Mouse (Mus musculus) MEL (cell line): ENCODE measurements at regions not wholly inside any gene's neighbourhood (a gene's known extent, or its start where the extent isn't known, plus 50 kb on each side); places are given as distances from the start of the nearest gene placed in this dataset.

Experiments used
- BHLHE40 ChIP-seq: IDR thresholded peaks from 2 replicates; pipeline ENCODE4 v1.6.1; 2012; ENCODE audit warnings: low read depth, mild to moderate bottlenecking, inconsistent platforms, low read length, improper control_type of control experiment, borderline replicate concordance
- CHD2 ChIP-seq: IDR thresholded peaks from 2 replicates; pipeline ENCODE4 v1.6.1; 2011; ENCODE audit warnings: low read length, improper control_type of control experiment
- CTCF ChIP-seq, 3 experiments: IDR thresholded peaks in 2 of 3; conservative IDR thresholded peaks in 1 of 3; 2 replicates each; pipeline ENCODE4 v1.5.1; 2011 to 2012; ENCODE audit warnings: low read length in 3 of 3, low read depth in 2 of 3, mild to moderate bottlenecking in 2 of 3, improper control_type of control experiment in 1 of 3, inconsistent platforms in 1 of 3, mixed read lengths in 1 of 3, moderate library complexity in 1 of 3; ENCODE audit not compliant: control insufficient read depth in 1 of 3, insufficient read depth in 1 of 3, poor library complexity in 1 of 3, severe bottlenecking in 1 of 3
- MXI1 ChIP-seq: IDR thresholded peaks from 2 replicates; pipeline ENCODE4 v1.6.1; 2011; ENCODE audit warnings: mild to moderate bottlenecking, low read depth, low read length, improper control_type of control experiment
- POLR2A ChIP-seq, 2 experiments: IDR thresholded peaks; 2 replicates each; pipeline ENCODE4 v1.6.1; 2011 to 2012; ENCODE audit warnings: low read length in 2 of 2, mild to moderate bottlenecking in 2 of 2, control low read depth in 1 of 2, improper control_type of control experiment in 1 of 2, low read depth in 1 of 2, moderate library complexity in 1 of 2; ENCODE audit not compliant: control insufficient read depth in 1 of 2, insufficient read depth in 1 of 2, poor library complexity in 1 of 2
- POLR2AphosphoS2 ChIP-seq: IDR thresholded peaks from 2 replicates; pipeline ENCODE4 v1.6.1; 2011; ENCODE audit warnings: low read length, improper control_type of control experiment
- RAD21 ChIP-seq: IDR thresholded peaks from 2 replicates; pipeline ENCODE4 v1.6.1; 2011; ENCODE audit warnings: mild to moderate bottlenecking, low read depth, low read length, improper control_type of control experiment
- SIN3A ChIP-seq: IDR thresholded peaks from 2 replicates; pipeline ENCODE4 v1.6.1; 2012; ENCODE audit warnings: low read length, improper control_type of control experiment, inconsistent platforms
- USF1 ChIP-seq: IDR thresholded peaks from 2 replicates; pipeline ENCODE4 v1.6.1; 2014; ENCODE audit warnings: low read depth, mild to moderate bottlenecking, inconsistent platforms, low read length, improper control_type of control experiment, moderate library complexity
- ZNF384 ChIP-seq: IDR thresholded peaks from 2 replicates; pipeline ENCODE4 v1.6.1; 2012; ENCODE audit warnings: low read depth, mild to moderate bottlenecking, inconsistent platforms, low read length, improper control_type of control experiment

- TF ChIP-seq ZNF384: no peak
- TF ChIP-seq MXI1: no peak
- no peak for TF ChIP-seq POLR2AphosphoS2
- no peak for TF ChIP-seq RAD21
- no peak for TF ChIP-seq CTCF (IDR thresholded peaks at IDR 0.05 in 2 of 3, conservative IDR thresholded peaks at IDR 0.05 in 1 of 3; ENCODE audit: control insufficient read depth in 1 of 3, insufficient read depth in 1 of 3, low read depth in 2 of 3, low read length in 3 of 3, poor library complexity in 1 of 3, severe bottlenecking in 1 of 3)
- TF ChIP-seq USF1: no peak
- no peak for TF ChIP-seq POLR2A (IDR thresholded peaks at IDR 0.05; ENCODE audit: control insufficient read depth in 1 of 2, insufficient read depth in 1 of 2, low read depth in 1 of 2, low read length in 2 of 2, poor library complexity in 1 of 2)
- TF ChIP-seq SIN3A: no peak
- no peak for TF ChIP-seq BHLHE40
- no peak for TF ChIP-seq CHD2
These were observed 147.6 kb upstream of the Fam241a start for GRCm38 (mm10) chr3:128043709-128044108.
